Mouse (Mus musculus) small intestine, adult 2 months (tissue): ENCODE results near the gene Pold1.

Experiments
- CTCF ChIP-seq: fragments of 200-500 bp; IDR thresholded peaks from 2 replicates; pipeline ENCODE4 v1.5.1; 2012; ENCODE audit warnings: low read depth, mild to moderate bottlenecking, control low read depth, inconsistent platforms, low read length, moderate library complexity, mixed read lengths; ENCODE audit not compliant: insufficient replicate concordance, insufficient read length; ENCODE audit errors: extremely low read depth
- POLR2A ChIP-seq: fragments of 200-500 bp; IDR thresholded peaks from 2 replicates; pipeline ENCODE4 v1.6.1; 2012; ENCODE audit warnings: low read depth, mild to moderate bottlenecking, control low read depth, inconsistent platforms, low read length, moderate library complexity

DNA sequence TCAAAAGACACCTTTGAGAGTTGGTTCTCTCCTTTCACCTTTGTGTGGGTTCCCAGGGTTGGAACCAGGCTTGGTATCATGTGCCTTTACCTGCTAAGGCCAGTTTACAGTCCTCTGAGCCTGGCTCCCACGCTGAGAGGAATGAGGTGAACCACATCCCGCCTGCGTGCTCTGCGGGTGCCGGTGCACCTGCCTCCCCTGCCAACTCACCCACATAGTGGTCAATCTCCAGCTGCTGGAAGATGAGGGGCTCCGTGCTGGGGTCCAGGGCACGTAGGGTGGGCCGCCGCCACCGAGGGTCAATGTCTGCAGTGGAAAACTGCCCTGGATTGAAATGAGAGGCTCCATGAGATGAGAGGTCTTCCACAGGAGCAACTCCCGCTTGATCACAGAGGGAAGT, 6.1 kb downstream of the Pold1 start:
- no peak for TF ChIP-seq POLR2A
- no peak for TF ChIP-seq CTCF
